Mouse (Mus musculus) common myeloid progenitor, adult 5-6 weeks (primary cell): ENCODE results near the gene Dock9. TPM values are rescaled to one million over a fixed set of nuclear protein-coding genes. Genes with fewer than 3 reads are reported as not detected.

ENCODE experiments used
- ATAC-seq: replicated peaks from 2 replicates; pipeline ENCODE4 v1.8.0; 2016; ENCODE audit warnings: low read depth, mild to moderate bottlenecking, moderate TSS enrichment, inconsistent platforms; ENCODE audit not compliant: poor library complexity, severe bottlenecking
- total RNA-seq: library from RNA; stranded (forward); fragments of 200-1000, 187-1606 nt; gene quantifications from 2 replicates; pipeline ENCODE4 v1.2.3, GENCODE M21; 2017

The Dock9 gene
- total RNA-seq, 1 experiment from 2014 or later = 6.7 TPM

GRCm38 (mm10) chr14:121494238-121494637 lies 303.4 kb downstream of the Dock9 start:
- no peak for ATAC-seq

GRCm38 (mm10) chr14:121493712-121494111 lies 303.9 kb downstream of the Dock9 start:
- ATAC-seq = no peak

- ATAC-seq = no peak
Observed at GRCm38 (mm10) chr14:121492328-121492727, 305.3 kb downstream of the Dock9 start.

Other genes starting within 250 kb of the Dock9 start
- gene Ubac2, start 80.8 kb upstream of the Dock9 start, total RNA-seq = 19.1 and 33.3 TPM in 2 replicates
- 1.7 and 3.7 TPM in 2 replicates for gene Gpr18, start 117.9 kb upstream of the Dock9 start, total RNA-seq
- 2.9 and 8.1 TPM in 2 replicates for gene Gpr183, start 167.4 kb upstream of the Dock9 start, total RNA-seq
- gene Timm8a2, start 236.8 kb upstream of the Dock9 start, total RNA-seq = not detected in 2 replicates